Mouse (Mus musculus) liver, embryonic 12.5 days (tissue): ENCODE data around the gene Olfr5. TPM values are rescaled to one million over a fixed set of nuclear protein-coding genes. Genes with fewer than 3 reads are reported as not detected.

Source experiments
- ATAC-seq: fragments of 200-750 bp; cut with Nextera tagmentation; 2 replicates; pipeline ENCODE4 v1.8.0; 2017; ENCODE audit warnings: moderate number of reproducible peaks, mild to moderate bottlenecking, moderate library complexity
- H3K27ac ChIP-seq: fragments of 300-500 bp; sonication (generic); 2 replicates; pipeline ENCODE4 v1.5.1; 2016; ENCODE audit warnings: mild to moderate bottlenecking
- H3K27me3 ChIP-seq: fragments of 300-500 bp; sonication (generic); replicated peaks from 2 replicates; pipeline ENCODE4 v1.6.1; 2016; ENCODE audit warnings: mild to moderate bottlenecking, moderate library complexity
- H3K36me3 ChIP-seq: fragments of 300-500 bp; sonication (generic); 2 replicates; pipeline ENCODE4 v1.6.1; 2016; ENCODE audit warnings: mild to moderate bottlenecking, moderate library complexity
- H3K4me1 ChIP-seq: fragments of 300-500 bp; sonication (generic); 2 replicates; pipeline ENCODE4 v1.6.1; 2016
- H3K4me2 ChIP-seq: fragments of 300-500 bp; sonication (generic); 2 replicates; pipeline ENCODE4 v1.6.1; 2016; ENCODE audit warnings: mild to moderate bottlenecking, moderate library complexity
- H3K4me3 ChIP-seq: fragments of 300-500 bp; sonication (generic); 2 replicates; pipeline ENCODE4 v1.5.1; 2016; ENCODE audit warnings: mild to moderate bottlenecking, moderate library complexity
- H3K9ac ChIP-seq: fragments of 300-500 bp; sonication (generic); 2 replicates; pipeline ENCODE4 v1.6.1; 2016; ENCODE audit warnings: mild to moderate bottlenecking, moderate library complexity
- H3K9me3 ChIP-seq: fragments of 300-500 bp; sonication (generic); replicated peaks from 2 replicates; pipeline ENCODE4 v1.6.1; 2016; ENCODE audit warnings: mild to moderate bottlenecking, moderate library complexity
- WGBS: fragments of 180-500 bp; shearing (Covaris S2); methylation state at CpG from one replicate; pipeline ENCODE4 v1.1.7; 2016; ENCODE audit not compliant: insufficient replicate concordance; 5-methylcytosine and 5-hydroxymethylcytosine counted together
- polyA plus RNA-seq: library from polyadenylated mRNA; unstranded; fragments of >200 nt; fragmentation: Nextera tagmentation; extraction: Ambion mirVana; gene quantifications from 2 replicates; pipeline ENCODE4 v1.2.1, GENCODE M21; 2016

Gene Olfr5
- polyA plus RNA-seq, 1 experiment from 2014 or later = not detected

DNA sequence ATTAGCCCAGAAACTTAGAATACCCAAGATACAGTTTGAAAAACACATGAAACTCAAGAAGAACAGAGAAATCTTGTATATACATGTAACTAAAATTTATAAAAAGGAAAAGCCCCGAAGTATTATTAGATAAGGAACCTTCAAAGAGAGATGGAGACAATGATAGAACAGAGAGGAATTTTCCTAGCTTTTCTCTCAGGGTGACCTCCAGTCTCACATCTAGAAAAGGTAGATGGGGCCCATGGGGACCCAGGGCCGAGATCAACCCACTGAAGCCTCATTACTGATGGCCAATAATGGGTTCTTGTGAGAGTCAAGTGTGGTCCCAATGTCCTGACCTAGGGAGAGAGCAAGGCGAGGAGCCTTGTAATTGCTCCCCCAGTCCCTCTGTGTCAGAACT, 48.4 kb downstream of the Olfr5 start, which contains the start of gene Olfr1344:
TSS of gene Olfr1344 (plus strand) at position 301 of the 400 bp plus-strand sequence.
- Histone ChIP-seq H3K9ac (no peak within 1 kb of the TSS), H3K36me3 (no peaks in the 10 kb centered on the region), H3K4me3 (no peak within 1 kb of the TSS), H3K9me3 (no peaks in the 10 kb centered on the region), H3K27ac (no peak within 1 kb of the TSS), H3K4me2 (no peak within 1 kb of the TSS), H3K4me1 (no peaks in the 10 kb centered on the region), H3K27me3 (no peaks in the 10 kb centered on the region)
- 50% methylated on average over 3 of the region's 3 CpGs for WGBS
- no peak for ATAC-seq

DNA sequence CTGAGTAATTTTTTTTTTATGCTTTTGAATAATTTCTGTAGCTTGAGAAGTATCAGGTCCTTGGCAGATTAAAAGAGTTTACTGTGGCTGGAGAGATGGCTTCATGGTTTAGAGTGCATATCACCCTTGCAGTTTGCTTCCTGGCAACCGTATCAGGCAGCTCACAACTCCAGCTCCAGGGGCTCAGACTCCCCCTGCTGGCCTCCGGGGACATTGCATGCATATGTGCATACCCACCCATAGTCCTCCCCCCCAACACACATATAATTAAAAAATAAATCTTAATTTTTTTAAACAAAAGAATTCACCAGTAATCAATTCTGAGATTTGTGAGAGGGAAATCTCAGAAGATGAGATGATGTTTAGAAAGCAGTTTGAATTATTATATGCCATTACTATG, 56.4 kb downstream of the Olfr5 start:
- ATAC-seq = no peak
- Histone ChIP-seq H3K9ac (no peak overlapping the region), H3K4me2 (no peak overlapping the region), H3K9me3 (peaks cover 10% of the 10 kb centered on the region; the same call in 1 of the 2 replicates), H3K4me1 (no peaks in the 10 kb centered on the region), H3K27me3 (no peaks in the 10 kb centered on the region), H3K27ac (no peak overlapping the region), H3K4me3 (no peak overlapping the region), H3K36me3 (no peaks in the 10 kb centered on the region)
- WGBS = 22% methylated on average over 2 of the region's 2 CpGs

- H3K36me3 ChIP-seq = no peaks in the 10 kb centered on the region
- no peak overlapping the region for H3K9ac ChIP-seq
- WGBS = 75% methylated on average over 3 of the region's 3 CpGs
- ATAC-seq = no peak
- no peak overlapping the region for H3K27ac ChIP-seq
- peaks cover 10% of the 10 kb centered on the region; the same call in 1 of the 2 replicates for H3K9me3 ChIP-seq
- H3K27me3 ChIP-seq = no peaks in the 10 kb centered on the region
- no peak overlapping the region for H3K4me2 ChIP-seq
- H3K4me3 ChIP-seq = no peak overlapping the region
- no peaks in the 10 kb centered on the region for H3K4me1 ChIP-seq
Observed at GRCm38 (mm10) chr7:6429381-6429780, 57.4 kb downstream of the Olfr5 start.

Other genes with a start within 250 kb of the Olfr5 start
- not detected in 2 replicates for gene Epp13, start 234.2 kb downstream of the Olfr5 start, polyA plus RNA-seq
- gene Zfp667, start 200.4 kb downstream of the Olfr5 start, polyA plus RNA-seq = 8.1 and 8.2 TPM in 2 replicates
- 1.6 and 2.1 TPM in 2 replicates for gene Zfp583, start 155.7 kb downstream of the Olfr5 start, polyA plus RNA-seq
- 0.50 and 0.57 TPM in 2 replicates for gene Gm3854, start 143.2 kb downstream of the Olfr5 start, polyA plus RNA-seq
- 1.3 TPM in 2 replicates for gene Zfp78, start 123.7 kb downstream of the Olfr5 start, polyA plus RNA-seq
- gene Zfp28, start 103.6 kb downstream of the Olfr5 start, polyA plus RNA-seq = 1.7 TPM in 2 replicates
- 0.10 TPM in 1 of 2 replicates, not detected in the other for gene Smim17, start 88.2 kb downstream of the Olfr5 start, polyA plus RNA-seq
- gene Gm20715, start 76.7 kb downstream of the Olfr5 start, polyA plus RNA-seq = not detected in 2 replicates
- not detected in 2 replicates for gene Olfr1344, start 48.3 kb downstream of the Olfr5 start, polyA plus RNA-seq
- not detected in 2 replicates for gene Olfr1336, start 30.8 kb downstream of the Olfr5 start, polyA plus RNA-seq
- not detected in 2 replicates for gene Olfr1346, start 19.8 kb downstream of the Olfr5 start, polyA plus RNA-seq
- gene Olfr1347, start 12.8 kb upstream of the Olfr5 start, polyA plus RNA-seq = not detected in 2 replicates
- gene Olfr1348, start 21.8 kb upstream of the Olfr5 start, polyA plus RNA-seq = not detected in 2 replicates
- gene Olfr1349, start 36.0 kb upstream of the Olfr5 start, polyA plus RNA-seq = not detected in 2 replicates
- not detected in 2 replicates for gene Olfr1350, start 77.9 kb upstream of the Olfr5 start, polyA plus RNA-seq
- gene Zim1, start 209.5 kb upstream of the Olfr5 start, polyA plus RNA-seq = 2.1 and 2.8 TPM in 2 replicates
- gene Peg3, start 243.5 kb upstream of the Olfr5 start, polyA plus RNA-seq = 75.1 and 81.6 TPM in 2 replicates
- gene Usp29, start 243.6 kb upstream of the Olfr5 start, polyA plus RNA-seq = 2.7 and 3.7 TPM in 2 replicates